Mouse (Mus musculus) embryo, embryonic 10 days (tissue): Measurements from ENCODE around the gene Ptrh2.
"Not testable (repeated sequence)": the region's sequence is repeated elsewhere in the genome, so short reads cannot be mapped to it uniquely, and the experiment has no call there.

Source experiments
- DNase-seq: peaks from one replicate; pipeline ENCODE4 v3.0.0-alpha.2; 2015; ENCODE audit warnings: low spot score

The Ptrh2 gene

DNA sequence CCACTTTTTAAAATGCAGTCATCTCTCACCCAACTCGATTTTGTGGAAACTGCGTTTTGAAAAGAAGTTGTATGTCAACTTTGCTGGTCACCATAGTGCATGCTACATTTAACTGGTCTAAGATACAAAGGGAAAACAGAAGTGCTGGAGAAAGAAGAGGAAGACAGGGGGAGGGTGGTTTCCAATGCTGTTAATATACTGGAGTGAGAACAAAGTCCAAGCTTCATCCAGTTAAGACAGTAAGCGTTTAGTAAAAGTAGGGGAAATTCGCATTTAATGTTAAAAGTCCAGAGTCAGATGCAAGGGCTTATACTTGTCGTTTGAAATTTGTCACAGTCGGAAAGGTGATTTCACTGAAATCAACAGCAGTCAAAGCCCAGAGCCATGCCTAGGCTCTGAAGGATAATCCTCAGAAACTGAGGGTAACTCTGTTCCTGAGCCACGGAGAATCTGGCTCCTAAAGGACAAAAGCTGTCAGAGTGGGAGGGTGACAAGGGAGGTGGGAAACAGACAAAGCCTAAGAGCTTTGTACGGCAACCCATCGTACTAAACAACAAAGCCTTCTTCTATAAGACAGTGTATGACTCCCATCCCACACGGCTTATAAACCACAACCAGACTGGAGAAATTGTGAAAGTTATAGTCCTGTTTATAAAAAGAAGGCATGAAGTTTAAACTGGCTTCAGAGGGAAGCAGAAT is 50.6 kb downstream of the Ptrh2 start:
- DNase-seq, result no peak

DNA sequence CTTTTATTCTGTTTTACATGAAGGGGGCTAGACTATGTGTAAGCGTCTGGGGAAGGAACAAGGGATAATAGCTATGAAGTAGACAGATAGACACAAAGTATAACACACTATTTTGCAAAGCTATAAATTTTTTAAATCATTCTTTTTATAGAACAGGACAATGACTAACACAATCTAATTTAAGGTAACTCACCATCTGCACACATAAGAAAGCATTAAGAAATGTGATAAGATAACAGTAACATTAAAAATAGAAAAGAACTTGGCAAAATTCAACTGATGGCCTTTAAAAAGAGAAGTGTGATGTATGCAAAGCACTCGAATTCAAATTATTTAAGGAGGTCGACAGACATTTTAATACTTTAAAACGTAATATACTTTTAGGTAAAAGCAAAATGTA is 51.2 kb downstream of the Ptrh2 start:
- no peak for DNase-seq

DNA sequence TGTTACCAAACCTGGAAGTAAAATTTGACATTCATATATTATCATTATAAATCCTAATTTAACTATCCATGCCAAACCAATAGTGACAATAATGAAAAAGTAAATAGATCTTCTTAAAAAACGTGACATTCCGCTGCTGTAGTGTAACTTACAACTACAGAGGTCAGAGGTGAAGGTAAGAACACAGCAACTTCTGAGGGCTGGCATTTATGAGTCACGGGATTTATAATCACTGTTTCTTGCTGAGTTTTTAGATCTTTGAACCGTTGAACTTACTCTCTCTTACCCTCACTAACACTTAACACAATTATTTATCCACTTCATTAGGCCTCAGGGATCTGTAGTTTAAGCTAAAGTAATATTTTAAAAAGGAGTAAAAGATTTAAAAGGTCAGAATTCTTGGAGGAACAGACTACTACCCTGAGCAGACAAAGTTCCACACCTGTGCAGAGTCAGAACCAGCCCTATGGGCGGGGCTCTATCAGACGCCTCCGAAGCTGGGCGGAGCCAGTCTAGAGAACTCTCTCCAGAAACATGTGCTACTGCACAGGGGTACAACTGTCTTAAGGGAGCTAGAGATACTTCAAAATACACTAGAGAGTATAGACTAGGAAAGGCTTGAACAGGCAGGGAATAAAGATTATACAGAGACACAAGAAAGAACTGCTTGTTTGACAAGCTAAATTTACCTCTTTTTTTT is 53.7 kb downstream of the Ptrh2 start:
- no peak for DNase-seq

DNA sequence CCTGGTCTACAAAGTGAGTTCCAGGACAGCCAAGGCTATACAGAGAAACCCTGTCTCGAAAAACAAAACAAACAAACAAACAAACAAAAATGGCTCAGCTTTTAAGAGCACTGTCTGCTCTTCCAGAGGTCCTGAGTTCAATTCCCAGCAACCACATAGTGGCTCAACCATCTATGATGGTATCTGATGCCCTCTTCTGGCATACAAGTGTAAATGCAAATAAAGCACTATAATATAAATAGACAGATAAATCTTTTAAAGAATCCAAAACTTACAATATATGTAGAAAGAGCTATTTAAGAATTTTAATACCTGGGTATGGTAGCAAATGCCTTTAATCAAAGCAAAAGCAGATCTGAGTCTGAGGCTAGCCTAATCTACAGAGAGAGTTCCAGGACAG is 54.5 kb downstream of the Ptrh2 start:
- DNase-seq, result not testable (repeated sequence)

DNA sequence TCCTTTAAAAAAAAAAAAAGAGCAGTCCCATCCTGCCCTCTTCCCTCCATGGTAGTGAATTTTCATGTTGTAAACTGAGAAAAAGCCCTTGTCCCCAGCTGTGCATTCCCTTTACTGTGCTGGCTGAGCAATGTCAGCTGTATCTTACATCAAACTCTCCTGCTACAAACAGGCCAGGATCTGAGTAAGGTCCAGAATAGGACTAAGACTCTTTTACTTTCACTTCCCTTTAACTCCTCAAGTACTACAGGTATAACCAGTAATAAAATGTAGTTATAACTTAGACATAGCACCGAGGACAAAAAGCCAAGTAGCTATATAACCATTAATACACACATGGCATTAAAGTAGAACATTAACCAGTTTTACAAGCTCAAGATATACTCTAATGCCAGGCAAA is 55.2 kb downstream of the Ptrh2 start:
- DNase-seq, result no peak

DNA sequence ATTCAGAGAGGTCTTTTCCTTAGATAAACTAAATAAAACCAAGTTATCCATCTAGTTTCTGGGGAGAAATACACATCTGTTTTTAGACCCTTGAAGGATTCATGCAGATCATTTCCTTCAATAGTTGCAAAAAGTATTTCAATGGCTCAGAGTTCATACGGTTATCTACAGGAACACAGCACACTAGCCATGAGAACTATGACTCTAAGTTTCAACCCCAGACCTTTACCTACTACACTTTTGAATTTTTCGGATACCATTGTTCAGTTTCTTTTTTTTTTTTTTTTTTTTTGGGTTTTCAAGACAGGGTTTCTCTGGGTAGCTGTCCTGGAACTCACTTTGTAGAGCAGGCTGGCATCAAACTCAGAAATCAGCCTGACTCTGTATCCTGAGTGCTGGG is 55.7 kb downstream of the Ptrh2 start:
- no peak for DNase-seq

DNA sequence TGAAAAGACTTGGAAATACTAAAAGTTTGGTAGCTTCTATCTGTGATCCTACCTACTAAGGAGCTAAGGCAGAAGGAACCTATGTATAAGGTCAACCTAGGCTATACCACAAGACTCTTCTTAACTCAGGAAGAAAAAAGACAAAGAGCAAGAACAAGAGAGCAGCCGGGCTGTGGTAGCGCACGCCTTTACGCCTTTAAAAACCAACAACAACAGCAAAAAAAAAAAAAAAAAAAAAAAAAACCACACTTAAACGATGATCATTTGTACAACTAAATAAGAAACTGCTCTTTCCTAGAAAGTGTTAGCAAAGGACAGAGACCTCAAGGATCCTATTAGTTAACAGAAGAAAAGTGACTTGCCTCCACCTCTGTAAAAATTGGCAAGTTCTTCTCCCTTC is 57.7 kb downstream of the Ptrh2 start:
- DNase-seq, result no peak
